Mouse (Mus musculus): ENCODE measurements at regions not wholly inside any gene's neighbourhood (a gene's known extent, or its start where the extent isn't known, plus 50 kb on each side); places are given as distances from the start of the nearest gene placed in this dataset.

DNA sequence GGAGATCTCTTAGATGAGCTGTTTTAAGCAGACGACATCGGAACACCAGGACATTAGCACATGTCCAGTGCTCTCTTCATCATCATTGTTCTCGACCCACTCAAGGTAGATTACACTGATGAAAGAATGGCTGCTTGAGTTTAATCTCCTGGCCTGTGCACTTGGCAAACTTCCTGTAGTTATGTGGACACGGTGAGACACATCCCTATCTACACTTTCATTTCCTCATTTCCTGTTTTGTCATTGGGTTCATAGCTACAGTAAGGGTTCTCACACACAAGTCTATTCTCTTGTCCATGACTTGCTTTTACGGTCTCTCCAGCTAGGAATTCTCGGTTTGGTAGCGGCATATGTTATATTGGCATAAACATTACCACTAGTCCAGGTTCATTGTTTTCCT is 190.5 kb downstream of the Pdgfra start:
- no peak for DNase-seq (ENCODE audit: low spot score in 2 of 2)

DNA sequence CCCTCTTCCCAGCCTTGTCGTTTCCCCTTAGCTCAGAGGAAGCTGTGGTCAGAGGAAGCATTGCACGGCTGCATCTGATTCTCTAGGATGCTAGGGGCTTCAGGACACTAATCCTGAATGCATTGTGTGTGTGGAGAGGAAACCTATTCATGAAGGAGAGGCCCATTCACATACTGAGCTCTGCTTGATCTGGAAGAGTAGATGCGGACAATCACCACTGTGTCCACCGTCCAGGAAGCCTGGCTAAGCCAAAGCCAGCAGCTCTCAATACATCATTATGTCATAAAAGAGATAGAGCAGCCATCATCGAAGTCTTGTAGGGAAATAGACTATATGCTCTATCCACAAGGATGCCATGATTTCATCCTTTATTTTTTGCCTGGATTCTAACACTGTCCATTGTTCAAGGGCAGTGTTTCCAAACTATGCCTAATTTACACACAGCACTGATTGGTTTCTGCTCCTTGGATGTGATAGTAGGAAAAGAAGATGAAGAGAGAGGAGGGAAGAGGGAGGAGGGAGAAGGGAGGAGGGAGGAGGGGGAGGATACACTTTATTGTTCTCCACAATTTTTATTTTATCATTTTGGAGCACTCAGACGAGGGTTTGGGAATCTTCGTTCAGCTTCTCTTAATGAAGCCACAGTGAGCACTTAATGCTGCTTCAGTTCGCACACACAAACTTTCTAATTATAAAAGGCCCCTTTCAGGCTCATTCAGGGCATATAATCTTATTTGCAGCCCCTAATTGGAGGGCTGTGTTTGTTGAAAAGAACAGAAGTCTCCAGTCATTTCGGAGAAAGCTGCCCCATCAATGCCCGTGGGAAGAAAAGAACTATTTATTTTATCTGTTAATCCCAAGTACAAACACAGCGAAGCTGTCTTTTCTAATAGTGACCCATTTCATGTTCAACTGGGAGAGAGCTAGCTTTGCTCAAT is 195.0 kb downstream of the Pdgfra start:
- no peak for DNase-seq (ENCODE audit: low spot score in 2 of 2)

DNA sequence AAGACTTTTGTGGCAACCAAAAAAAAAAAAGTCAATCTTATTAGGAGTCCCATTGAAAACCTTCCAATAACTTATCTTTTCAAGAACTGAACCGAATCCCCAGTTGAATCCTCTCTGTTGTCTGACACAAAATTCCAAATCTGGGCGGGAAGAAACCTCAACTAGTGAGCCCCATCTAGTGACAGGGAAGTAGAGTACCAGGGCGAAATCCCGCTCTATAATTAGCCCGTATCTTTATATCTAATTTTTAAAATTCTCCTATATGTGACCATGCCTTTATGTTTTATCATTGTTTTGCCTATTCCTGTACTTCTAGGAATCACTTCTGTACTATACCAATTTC is 195.7 kb downstream of the Pdgfra start:
- no peak for DNase-seq (ENCODE audit: low spot score in 2 of 2)

DNA sequence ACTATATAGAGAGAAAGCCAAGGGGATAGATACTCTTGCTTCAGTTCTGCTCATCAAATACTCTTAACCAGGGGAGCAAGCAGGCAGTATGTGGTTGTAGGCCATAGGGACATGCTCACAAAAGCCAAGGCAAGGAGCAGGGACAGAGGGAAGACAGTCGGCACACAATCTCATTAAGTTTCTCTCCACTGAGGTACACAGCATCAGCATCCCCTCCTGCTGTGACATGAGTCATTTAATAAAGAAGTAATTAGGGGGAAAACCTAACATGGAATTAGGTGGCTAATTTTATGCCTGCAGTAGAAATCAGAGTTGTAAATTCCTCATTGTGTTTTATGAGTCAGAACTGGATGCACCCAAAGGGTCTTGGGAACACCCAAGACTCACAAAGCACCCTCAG is 203.2 kb downstream of the Pdgfra start:
- DNase-seq (ENCODE audit: low spot score in 2 of 2) = no peak

DNA sequence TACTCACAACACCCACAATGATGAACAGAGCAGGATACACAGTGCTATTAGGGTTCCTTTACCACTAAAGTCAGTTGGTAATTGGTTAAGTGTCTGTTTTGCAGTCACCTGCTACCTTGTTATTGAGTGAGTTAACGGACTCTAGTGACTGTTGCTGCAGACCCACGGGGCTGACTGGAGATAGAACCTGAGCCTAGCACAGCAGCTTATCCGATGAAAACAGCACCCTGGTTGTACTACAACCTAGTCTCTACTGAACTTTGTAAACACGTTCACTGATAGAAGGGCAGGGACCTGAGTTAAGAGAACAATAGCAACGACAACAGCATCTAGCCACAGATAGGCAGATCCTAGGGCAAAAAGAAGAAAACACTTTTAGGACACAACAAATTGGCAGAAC is 206.8 kb downstream of the Pdgfra start:
- DNase-seq (ENCODE audit: low spot score in 2 of 2) = no peak

DNA sequence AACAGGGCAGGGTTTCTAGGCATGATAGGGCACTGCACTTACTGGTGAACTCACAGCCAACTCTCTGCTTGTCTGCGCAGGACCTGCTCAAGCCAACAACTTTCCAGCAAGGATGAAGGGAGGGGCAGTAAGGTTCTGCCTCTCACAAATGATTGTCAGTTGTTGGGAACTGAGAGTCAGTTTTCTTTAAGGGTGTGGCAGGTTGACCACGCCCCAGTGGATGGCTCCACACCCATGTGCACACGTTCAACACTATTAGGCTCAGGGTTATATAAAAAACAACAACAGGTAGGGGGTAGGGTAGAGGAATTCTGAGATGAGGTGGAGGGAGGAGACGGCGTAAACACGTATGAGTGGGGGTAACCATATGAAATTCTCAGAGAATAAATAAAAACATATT is 210.9 kb upstream of the Kit start:
- no peak for DNase-seq (ENCODE audit: low spot score in 2 of 2)

DNA sequence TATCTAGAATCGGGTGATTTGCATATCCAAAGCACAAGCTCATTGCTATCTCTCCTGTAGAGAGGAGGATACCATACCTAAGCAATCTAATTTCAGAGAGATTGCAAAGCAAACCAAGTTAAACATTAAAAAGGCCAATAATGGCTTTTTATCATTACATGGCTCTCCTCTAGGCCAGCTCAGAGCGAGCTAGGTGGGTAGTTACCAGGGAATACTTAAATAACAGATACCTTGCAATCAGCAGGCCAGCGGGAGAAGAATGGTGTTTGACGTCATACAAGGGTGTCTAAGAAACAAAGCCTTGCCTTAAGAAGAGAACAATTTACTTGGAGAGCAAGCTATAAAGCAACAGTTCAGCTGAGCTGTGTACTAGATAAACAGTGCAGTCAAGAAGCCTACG is 207.4 kb upstream of the Kit start:
- no peak for DNase-seq (ENCODE audit: low spot score in 2 of 2)

DNA sequence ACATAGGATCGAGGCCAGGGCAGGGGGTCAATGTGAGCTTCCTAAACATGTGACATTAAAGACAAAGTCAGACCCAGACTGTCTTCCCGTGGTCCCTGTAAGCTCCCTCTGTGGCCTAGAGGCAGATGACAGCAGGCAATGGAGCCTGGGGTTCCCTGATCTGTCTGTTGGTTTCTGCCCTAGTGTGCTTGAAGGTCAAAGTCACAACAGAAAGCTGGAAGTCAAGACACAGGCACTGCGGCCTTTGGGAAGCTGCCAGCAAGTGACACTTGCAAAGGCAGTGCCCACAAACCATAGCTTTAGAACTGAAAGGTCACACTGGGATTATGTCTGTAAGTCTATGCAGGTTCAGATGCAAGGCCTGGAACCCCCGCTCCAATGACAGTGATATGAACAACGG is 206.0 kb upstream of the Kit start:
- DNase-seq (ENCODE audit: low spot score in 2 of 2) = no peak

DNA sequence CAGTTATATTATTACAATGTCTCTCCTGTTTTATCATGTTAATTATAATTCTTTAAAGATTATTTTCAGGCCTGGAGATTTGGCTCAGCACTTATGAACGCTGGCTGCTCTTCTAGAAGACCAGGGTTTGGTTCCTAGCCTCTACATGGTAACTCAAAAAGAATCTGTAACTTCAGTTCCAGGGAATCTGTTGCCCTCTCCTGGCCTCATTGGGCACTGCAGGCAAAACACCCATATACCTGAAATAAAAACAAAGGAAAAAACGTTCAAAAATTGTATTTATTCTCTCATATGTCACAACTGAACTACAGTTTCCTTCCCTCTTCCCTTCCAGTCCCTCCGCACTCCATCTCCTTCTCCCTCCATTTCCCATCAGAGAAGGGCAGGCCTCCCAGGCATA is 201.9 kb upstream of the Kit start:
- DNase-seq (ENCODE audit: low spot score in 2 of 2) = no peak

DNA sequence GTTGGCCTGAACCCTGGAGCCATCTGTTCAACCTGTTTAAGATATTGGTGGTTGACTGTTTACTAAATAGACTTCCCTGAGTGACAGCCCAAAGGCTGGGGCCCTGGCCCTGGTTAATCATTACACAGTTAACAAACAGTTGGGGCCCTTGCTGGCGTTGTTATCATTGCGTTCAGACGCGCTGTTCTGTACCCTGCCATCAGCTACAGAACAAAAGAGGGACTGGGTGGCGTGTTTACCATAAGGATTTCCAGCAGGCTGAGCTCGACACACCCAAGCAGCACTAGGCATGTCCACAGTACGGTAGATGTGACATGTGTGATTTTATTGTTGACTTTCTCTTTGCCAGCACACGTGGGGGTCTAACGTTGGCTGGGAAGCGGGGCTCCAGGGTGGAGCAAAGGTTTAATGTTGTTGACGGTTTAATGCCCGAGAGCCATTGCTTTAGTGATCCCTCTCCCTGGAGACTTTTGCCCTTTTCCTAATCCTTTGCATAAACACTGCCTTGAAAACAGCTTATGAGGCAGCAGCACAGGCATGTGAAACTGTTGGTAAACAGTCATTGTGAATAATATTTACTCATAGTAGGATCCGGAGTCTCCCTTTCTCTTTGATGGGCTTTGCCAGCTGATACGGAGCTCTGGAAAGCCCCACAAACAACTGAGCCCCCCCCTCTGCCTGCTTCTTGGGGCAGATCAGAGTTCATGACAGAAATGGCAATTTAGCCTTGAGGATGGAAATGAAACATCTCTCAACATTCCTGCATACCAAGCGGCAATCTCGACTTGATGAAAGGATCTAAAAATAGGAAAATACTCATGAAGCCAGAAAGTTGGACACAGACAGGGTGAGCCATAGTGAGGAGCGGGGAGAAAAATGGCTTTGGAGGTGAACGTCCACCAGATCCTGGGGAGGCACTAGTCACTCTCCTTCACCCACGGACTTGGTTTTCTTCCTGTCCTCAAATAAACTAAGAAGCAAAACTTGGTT is 197.1 kb upstream of the Kit start:
- DNase-seq (ENCODE audit: low spot score in 2 of 2) = no peak

DNA sequence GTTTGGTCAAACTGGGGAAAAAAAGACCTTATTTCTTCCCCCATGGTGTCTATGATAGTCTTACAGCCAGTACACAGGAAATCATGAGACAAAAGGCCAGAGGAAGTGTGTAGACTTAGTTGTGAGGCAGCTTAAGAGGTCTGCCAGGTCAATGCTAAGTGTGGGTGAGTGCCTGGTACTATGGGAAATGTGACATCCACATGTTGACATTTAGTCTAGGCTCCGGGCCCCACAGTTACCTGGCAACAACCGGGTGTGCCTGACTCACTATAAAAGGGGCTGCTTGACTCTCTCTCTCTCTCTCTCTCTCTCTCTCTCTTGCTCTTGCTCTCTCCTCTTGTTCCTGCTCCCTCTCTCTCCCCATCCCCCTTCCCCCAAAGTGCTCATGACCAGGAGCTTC is 196.1 kb upstream of the Kit start:
- DNase-seq (ENCODE audit: low spot score in 2 of 2) = no peak

DNA sequence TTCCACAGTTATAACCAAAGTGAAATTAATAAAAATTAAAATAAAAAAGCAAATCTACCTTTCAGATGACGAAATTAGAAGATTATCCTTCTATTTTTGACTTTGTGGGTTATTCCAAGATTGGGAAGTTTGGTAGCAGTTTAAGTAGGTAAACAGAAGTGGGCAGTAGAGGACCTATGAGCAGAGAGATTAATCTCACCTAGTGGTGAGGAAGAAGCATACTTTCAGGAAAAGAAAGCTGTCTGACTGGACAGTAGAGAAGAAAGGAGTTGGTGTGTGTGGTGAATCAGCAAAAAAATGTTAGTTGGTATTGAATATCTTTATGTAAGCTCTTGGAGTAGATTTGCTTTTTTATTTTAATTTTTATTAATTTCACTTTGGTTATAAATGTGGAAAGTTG is 194.4 kb upstream of the Kit start:
- DNase-seq (ENCODE audit: low spot score in 2 of 2) = no peak

DNA sequence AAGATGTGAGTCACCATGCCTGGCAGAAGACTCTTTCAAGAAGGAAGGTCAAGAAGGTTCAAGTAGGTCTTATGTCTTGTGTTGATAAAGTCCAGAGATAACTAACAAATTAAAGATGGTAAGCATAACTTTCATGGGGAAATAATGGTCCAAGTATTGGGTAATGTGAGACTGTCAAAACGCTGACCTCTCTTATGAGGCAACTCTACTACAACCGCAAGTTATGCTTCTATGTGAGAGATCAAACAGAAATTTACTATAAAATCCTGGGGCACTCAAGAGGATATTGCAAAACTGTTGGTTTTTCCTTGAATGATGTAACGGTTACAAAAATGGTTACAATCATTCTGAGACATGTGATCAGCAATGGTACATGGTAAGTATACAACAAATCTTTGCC is 192.6 kb upstream of the Kit start:
- DNase-seq (ENCODE audit: low spot score in 2 of 2) = no peak

DNA sequence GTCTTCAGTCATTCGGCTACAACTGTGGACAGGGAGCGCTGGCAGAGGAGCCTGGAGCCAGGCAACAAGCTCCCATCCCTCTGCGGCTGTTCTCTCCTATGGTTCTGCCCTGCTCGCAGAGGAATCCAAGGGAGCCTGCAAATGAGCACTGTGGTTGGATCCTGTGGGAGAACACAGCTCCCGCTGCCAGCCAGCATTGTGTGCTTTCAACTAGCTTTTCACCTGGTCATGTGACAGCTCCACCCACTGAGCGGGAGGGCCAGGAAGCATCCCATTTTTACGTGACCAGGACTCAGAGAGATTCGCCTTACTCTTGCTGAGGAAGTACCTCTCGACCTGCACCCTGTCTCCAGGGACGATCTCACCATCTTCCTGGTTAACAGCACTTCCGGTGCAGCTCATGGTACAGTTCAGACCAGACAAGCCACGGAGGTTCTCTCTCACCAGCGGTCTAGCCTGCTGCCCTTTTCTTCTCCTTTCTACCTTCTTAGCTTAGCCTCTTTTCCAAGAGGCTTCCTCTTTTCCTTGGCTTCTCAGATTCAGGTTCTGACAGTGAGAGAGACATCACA is 186.7 kb upstream of the Kit start:
- peak; percentile 12 for DNase-seq (ENCODE audit: low spot score in 2 of 2)

DNA sequence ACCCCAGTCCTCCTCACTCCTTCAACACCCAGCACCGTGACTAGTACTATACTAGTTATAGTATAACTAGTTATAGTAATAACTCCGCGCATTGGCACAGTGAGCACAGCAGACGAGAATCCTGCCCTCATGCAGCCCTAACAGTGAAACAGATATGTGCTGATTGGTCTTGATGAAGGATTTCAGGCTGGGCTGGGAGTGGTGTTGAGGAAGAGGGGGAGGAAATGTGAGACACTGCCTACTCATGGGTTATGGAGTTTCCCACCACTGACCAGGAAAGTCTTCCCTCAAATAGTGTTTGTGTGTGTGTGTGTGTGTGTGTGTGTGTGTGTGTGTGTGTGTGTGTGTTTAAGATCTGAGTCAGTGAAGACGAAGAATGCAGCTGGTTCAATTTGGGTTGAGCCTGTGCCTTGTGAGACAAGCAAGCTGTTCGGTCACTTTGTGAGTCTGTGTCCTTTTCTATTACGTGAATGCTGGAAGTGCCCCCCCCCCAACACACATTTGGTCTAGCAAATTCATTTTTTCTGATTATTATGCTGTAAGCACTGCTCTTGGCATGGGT is 185.9 kb upstream of the Kit start:
- no peak for DNase-seq (ENCODE audit: low spot score in 2 of 2)

DNA sequence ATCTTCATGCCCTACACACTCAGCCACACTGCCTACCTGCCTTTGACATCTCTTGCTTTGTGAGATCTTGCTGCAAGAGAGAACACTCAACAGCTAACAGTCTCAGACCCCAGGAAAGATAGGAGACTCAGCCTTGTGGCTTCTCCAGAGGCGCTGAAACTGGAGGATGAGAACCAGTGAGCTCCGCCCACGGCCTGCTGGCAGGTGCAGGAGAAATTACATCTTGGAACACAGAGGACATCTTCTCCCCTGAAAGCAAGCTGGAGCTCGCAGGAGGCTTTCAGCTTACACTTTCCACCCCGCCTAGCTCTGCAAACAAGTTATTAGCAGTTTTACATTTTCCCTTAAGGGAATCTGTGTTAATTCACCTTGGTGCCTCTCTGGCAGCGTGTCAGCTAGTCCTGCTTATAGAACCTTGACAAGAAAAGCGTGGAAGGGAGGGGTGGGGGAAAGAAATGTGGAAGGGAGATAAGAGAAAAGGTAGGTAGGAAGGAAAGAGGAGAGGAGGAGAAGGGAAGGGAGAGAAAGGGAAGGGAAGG is 185.2 kb upstream of the Kit start:
- peak; percentile 41 to 48 for DNase-seq (ENCODE audit: low spot score in 2 of 2)

DNA sequence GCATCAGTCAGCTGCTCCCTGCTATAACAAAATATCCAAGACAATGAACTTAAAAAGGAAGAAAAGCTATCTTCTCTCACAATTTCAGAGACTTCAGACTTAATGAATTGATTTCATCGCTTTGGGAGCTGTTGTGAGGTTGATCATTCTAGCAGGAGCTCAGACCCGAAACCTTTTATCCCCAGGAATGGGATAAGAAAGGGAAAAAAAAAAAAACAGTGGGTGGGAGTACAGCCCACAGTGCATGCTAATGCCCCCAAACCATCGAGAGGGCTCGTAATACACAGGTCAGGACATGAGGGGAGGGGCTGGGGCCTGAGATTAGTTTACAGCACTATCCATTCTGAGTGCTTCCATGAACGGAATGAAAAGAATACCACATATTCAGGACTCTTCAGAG is 175.9 kb upstream of the Kit start:
- no peak for DNase-seq (ENCODE audit: low spot score in 2 of 2)

DNA sequence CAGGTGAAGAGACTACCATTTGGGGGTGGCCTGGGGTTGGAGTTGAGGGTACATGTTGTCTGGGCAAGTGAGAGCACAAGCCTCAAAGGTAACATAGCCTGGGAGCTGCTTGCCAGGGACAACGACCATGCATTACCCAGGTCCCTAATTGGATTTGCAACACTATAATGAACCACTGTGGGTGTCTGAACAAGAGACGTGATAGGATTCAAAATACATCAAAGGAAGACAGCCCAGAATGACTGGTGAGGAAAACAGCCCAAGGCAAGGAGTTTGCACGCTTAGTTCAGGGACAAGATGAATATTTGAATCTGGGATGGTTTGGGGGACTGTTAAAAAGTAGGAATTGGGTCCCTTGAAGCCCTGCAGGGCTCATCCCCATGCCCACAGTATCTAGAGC is 173.0 kb upstream of the Kit start:
- no peak for DNase-seq (ENCODE audit: low spot score in 2 of 2)

DNA sequence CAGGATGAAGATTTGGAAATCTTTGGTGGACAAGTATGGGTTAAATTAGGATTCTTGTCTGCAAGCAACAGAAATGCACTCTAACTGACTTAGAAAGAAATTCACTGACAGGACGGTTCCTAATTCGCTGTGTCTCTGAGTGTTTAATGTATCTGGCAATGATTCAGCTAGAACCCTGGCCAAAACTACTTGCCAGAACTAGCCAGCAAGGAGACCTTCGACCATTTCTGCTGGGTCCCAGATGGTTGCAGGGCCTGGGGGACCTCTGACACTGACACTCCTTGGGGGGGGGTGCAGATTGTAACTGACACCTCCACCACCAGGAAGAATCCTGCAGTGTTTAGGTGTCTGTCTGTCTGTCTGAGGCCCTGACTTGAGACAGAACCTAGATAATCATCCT is 172.1 kb upstream of the Kit start:
- DNase-seq (ENCODE audit: low spot score in 2 of 2) = no peak

DNA sequence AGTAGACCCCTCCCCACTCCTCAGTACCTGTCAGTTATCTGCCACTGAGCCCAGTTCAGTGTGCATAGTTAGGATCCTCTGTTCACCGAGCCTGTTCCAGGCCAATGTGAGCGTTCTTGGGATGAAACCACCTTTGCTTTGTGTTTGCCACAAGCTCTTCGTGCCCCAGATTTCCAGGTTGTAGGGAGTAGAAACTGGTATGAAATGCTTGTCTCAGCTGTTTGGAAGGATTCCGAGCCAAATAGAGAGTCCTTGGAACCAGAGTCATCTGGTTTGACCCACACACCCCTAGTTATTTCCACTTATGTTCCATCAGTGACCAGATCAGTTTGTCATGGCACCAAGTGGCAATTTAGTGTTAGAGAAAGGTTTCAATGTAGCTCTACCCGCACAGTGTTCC is 171.2 kb upstream of the Kit start:
- no peak for DNase-seq (ENCODE audit: low spot score in 2 of 2)

DNA sequence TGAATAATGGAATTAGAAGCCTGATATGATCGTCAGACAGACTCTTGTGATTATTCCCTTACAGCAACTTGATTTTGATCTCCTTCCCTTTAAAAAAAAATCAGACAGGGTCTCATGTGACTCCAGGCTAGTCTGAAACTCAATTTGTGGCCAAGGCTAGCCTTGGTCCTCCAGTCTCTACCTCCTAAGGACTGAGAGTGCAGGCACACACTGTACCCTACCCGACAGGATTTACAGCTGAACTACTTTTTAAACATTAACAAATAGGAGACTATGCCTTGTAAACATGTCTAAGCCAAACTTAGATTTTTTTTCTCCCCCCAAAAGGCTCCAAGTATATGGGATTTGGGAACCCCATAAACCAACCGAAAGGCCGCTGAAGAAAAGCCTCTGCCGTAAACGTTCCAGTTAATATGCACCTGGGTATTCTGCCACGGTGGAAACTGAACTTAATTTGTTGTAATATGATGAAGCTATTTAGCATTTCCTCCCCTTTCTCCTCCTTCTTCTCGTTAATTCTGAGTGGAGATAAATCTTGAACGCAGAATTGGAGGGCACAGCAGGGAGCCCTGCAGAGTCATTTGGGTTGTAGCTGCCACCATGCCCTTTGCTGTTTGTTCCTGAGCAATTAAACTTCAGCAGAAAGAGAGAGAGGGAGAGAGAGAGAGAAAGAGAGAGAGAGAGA is 170.0 kb upstream of the Kit start:
- no peak for DNase-seq (ENCODE audit: low spot score in 2 of 2)
